Mouse (Mus musculus) stomach, embryonic 14.5 days (tissue): ENCODE measurements around the gene Dusp16. TPM values are rescaled to one million over a fixed set of nuclear protein-coding genes. Genes with fewer than 3 reads are reported as not detected.

Source experiments
- ATAC-seq: fragments of 200-750 bp; cut with Nextera tagmentation; 2 replicates; pipeline ENCODE4 v1.8.0; 2017; ENCODE audit warnings: low read depth, moderate TSS enrichment; ENCODE audit not compliant: insufficient number of reproducible peaks, insufficient read depth, low FRiP score
- H3K27ac ChIP-seq: fragments of 300-500 bp; sonication (generic); 2 replicates; pipeline ENCODE4 v1.5.1; 2014; ENCODE audit warnings: mild to moderate bottlenecking, low read length, moderate library complexity, mixed read lengths
- H3K27me3 ChIP-seq: fragments of 300-500 bp; sonication (generic); 2 replicates; pipeline ENCODE4 v1.6.1; 2014; ENCODE audit warnings: low read length, control low read depth, mixed read lengths; ENCODE audit not compliant: control insufficient read depth, insufficient read depth
- H3K36me3 ChIP-seq: fragments of 300-500 bp; sonication (generic); 2 replicates; pipeline ENCODE4 v1.6.1; 2014; ENCODE audit warnings: mild to moderate bottlenecking, control low read depth, low read length, moderate library complexity, mixed read lengths; ENCODE audit not compliant: control insufficient read depth, insufficient read depth
- H3K4me1 ChIP-seq: fragments of 300-500 bp; sonication (generic); 2 replicates; pipeline ENCODE4 v1.6.1; 2014; ENCODE audit warnings: low read length, control low read depth, mixed read lengths; ENCODE audit not compliant: control insufficient read depth, insufficient read depth
- H3K4me2 ChIP-seq: fragments of 300-500 bp; sonication (generic); replicated peaks from 2 replicates; pipeline ENCODE4 v1.6.1; 2014; ENCODE audit warnings: low read depth, low read length, control low read depth
- H3K4me3 ChIP-seq: fragments of 300-500 bp; sonication (generic); 2 replicates; pipeline ENCODE4 v1.5.1; 2014; ENCODE audit warnings: low read depth, low read length, control low read depth
- H3K9ac ChIP-seq: fragments of 300-500 bp; sonication (generic); replicated peaks from 2 replicates; pipeline ENCODE4 v1.6.1; 2014; ENCODE audit warnings: low read depth, mild to moderate bottlenecking, control low read depth, low read length, moderate library complexity, mixed read lengths
- H3K9me3 ChIP-seq: fragments of 300-500 bp; sonication (generic); 2 replicates; pipeline ENCODE4 v1.6.1; 2016; ENCODE audit warnings: low read depth, low read length, control low read depth; ENCODE audit not compliant: control insufficient read depth
- WGBS: fragments of 180-500 bp; shearing (Covaris S2); extraction: QIAGEN DNeasy Blood & Tissue Kit; methylation state at CpG from one replicate; pipeline ENCODE4 v1.1.7; 2014; 5-methylcytosine and 5-hydroxymethylcytosine counted together
- polyA plus RNA-seq: library from polyadenylated mRNA; unstranded; fragments of >200 nt; fragmentation: Nextera tagmentation; extraction: Ambion mirVana; gene quantifications from 2 replicates; pipeline ENCODE4 v1.2.1, GENCODE M21; 2014

Gene Dusp16
- polyA plus RNA-seq, 1 experiment from 2014 or later, result 19.2 TPM

DNA sequence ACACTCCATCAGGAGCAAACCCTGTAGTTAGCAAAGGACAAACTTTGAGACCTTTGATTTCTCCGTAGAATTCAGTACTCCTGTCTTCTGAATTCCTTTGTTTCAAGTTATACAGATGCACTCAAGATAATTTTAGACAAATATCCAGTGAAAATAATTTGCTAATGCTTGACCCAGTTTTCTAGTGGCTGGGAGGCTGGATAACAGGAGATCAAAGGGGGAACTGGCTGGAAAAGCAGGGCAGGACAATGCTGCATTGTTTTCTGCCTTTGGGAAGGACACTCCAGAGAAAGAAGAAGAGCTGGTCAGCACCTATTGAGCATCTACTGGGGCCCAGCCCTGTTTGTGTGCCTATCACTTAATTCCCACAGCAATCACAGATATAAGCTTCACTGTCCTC is 9.1 kb upstream of the Dusp16 start:
- Histone ChIP-seq H3K4me3 (no peak overlapping the region), H3K9me3 (no peaks in the 10 kb centered on the region)
- ATAC-seq, result no peak

DNA sequence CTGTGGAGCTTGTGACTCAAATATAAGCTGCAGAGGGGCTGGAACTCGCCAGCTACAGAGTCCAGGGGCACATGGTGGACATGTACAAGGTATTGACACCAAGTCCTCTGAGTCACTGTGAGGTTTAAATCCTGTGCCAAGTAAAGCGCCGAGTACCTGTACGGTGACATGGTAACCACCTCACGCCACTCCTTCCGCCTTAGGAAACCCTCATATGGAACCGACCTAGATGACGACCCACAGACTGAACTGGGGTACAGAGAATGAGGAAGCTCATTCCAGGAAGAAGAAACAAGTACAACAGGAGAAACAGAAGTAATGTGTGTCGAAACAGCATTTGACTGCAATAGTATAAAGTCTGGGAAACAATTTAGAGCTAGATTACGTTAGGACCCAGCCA is 3.9 kb upstream of the Dusp16 start:
- H3K4me3 ChIP-seq, result no peak overlapping the region
- H3K27ac ChIP-seq, result no peak overlapping the region
- WGBS, result 87% methylated on average over 10 of the region's 10 CpGs
- H3K36me3 ChIP-seq, result no peaks in the 10 kb centered on the region
- no peak overlapping the region for H3K4me2 ChIP-seq
- ATAC-seq, result no peak
- H3K9ac ChIP-seq, result no peak overlapping the region
- no peaks in the 10 kb centered on the region for H3K27me3 ChIP-seq
- H3K4me1 ChIP-seq, result 0 out of 2 replicates have a peak, but pooled peaks cover 5% of the 10 kb centered on the region
- H3K9me3 ChIP-seq, result no peaks in the 10 kb centered on the region

More for the DNA sequence above, 9.1 kb upstream of the Dusp16 start:
- Histone ChIP-seq H3K4me2 (no peak overlapping the region), H3K27me3 (no peaks in the 10 kb centered on the region), H3K27ac (no peak overlapping the region), H3K9ac (no peak overlapping the region), H3K4me1 (no peaks in the 10 kb centered on the region), H3K36me3 (no peaks in the 10 kb centered on the region)
- WGBS, result 34% methylated on average over 1 of the region's 1 CpGs

DNA sequence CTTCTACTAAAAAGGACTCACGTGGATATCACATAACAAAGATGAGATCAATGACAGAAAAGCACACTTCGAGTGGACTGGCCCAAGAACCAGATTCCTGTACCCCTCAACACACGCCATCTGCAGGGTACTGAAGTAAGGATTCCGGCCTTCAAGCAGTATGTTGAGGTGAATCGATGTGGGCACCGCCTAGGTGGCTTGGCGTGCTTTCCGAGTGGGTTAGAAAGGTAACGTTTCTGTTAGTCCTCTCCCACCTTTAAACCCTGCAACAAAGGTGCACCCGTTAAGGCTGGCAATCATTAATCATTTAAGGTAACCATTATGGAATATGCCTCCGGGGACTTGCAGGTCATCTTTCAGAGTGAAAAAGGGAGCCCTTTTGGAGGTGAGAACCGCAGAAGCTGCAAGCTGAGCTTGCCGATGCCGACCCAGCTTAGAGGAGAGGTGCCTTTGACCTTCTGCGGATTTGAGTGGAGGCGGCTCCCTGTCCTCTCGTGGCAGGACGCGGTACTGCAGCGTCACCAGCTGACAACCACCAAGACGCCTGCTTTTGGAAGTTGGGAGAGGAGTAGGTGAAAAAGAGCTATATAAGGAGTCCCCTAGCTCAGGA is 1.6 kb upstream of the Dusp16 start:
- H3K27ac ChIP-seq, result no peak overlapping the region
- H3K36me3 ChIP-seq, result no peaks in the 10 kb centered on the region
- WGBS, result 17% methylated on average over 21 of the region's 21 CpGs
- no peak overlapping the region for H3K4me3 ChIP-seq
- no peak for ATAC-seq
- no peak overlapping the region for H3K9ac ChIP-seq
- H3K9me3 ChIP-seq, result no peaks in the 10 kb centered on the region
- peak overlapping the region; percentile 24 for H3K4me2 ChIP-seq
- 0 out of 2 replicates have a peak, but pooled peaks cover 7% of the 10 kb centered on the region for H3K4me1 ChIP-seq
- no peaks in the 10 kb centered on the region for H3K27me3 ChIP-seq

DNA sequence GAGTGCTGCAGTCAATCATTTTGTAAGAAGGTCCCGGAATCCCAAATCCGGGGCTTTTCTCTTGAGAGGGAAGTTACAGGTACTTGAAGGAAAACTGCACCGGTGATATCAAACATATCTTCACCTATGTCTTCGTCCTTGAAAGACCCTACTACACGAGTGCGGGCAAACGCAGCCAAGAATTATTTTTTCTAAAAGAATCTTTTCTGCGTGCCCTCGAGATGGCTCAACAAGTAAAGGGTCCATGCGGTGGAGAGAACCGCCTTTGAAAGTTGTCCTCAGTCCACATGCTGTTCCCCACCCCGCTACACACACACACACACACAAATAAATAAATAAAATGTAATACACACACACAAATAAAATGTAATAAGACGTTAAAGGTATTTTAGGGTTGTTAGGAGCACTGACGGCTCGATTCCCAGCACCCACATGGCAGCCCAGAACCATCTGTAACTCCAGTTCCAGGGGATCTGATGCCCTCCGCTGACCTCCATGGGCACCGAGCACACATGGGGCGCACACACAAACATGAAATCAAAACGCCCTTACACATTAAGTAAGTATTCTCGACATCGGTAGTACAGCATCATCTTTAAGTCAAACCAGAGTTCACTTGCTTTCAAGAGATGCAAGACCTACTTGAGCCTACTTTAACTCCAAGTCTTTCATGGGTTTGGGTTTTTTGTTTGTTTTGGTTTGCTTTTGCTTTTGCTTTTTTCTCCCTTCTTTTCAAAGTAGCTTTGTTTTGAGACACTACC is 801 bp upstream of the Dusp16 start:
- Histone ChIP-seq H3K4me1 (0 out of 2 replicates have a peak, but pooled peaks cover 7% of the 10 kb centered on the region), H3K36me3 (no peaks in the 10 kb centered on the region), H3K9ac (peak overlapping the region; percentile 61), H3K27me3 (no peaks in the 10 kb centered on the region), H3K4me2 (peak overlapping the region; percentile 53), H3K27ac (peak overlapping the region; percentile 63), H3K9me3 (no peaks in the 10 kb centered on the region), H3K4me3 (peak overlapping the region; percentile 58)
- no peak for ATAC-seq
- WGBS, result 46% methylated on average over 21 of the region's 21 CpGs

DNA sequence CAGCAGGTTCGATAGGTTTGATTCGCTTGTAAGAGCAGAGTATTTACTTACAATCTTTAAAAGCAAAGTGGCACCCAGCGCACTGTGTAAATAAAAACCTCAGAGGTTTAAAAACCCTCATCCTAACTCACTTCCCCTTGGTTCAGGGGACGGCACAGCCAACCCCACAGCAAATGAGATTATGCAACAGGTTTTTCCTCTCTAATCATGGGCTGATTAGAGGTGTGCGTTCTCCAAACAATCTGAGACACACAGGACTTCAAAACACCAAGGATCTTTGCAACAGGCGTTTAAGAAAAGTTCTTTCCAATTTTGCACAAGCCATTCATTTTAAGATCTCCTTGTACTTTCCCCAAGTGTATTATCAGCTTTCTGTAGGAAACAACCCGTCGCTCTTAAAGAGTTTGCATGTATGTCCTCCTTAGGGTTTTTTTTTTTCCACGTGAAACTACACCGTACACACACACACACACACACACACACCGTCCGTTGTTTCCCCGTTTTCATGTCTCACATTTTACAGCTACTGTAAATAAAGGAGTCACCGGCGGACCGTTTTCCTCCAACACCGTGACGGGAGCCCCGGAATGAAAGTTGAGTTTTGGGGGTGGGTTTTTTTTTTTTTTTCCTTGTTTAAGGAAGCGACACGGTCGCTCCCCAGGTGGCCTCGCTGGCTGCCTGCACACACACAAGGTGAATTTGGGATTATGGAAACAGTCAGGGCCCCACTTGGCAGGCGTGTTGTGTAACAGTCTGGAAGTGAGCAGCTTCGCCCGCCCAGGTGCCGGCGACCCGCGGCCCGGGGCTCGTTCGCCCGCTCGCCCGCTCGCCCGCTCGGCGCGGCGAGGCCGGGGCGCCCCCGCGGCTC is 940 bp downstream of the Dusp16 start:
- ATAC-seq, result peak; percentile 21; the same call in 1 of the 2 replicates

DNA sequence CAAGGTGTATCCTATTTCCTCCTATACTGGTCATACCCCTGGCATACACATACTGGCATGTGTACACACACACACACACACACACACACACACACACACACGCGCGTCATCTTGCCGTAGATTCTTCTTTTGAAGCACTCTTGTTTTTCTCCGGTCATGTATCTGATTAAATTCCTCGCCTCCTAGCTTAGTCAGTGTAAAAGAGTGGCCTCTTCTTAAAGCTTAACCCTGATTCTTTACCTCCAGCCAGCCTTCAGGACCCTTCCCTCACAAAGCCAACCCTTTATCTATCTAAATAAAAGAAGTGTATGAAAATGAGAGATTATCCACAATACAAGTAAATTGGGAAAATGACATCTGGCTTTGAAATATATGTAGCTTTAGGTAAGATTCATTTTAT is 3.3 kb downstream of the Dusp16 start:
- no peak for ATAC-seq
- 80% methylated on average over 6 of the region's 6 CpGs for WGBS

More for the DNA sequence above, 940 bp downstream of the Dusp16 start:
- H3K27me3 ChIP-seq, result no peaks in the 10 kb centered on the region
- peak overlapping the region; percentile 97 for H3K9ac ChIP-seq
- H3K4me2 ChIP-seq, result peak overlapping the region; percentile 52
- peak overlapping the region; percentile 96 for H3K27ac ChIP-seq
- H3K4me1 ChIP-seq, result 0 out of 2 replicates have a peak, but pooled peaks cover 7% of the 10 kb centered on the region
- H3K4me3 ChIP-seq, result peak overlapping the region; percentile 58
- WGBS, result under 1% methylated on average over 36 of the region's 46 CpGs
- H3K36me3 ChIP-seq, result no peaks in the 10 kb centered on the region
- H3K9me3 ChIP-seq, result no peaks in the 10 kb centered on the region

DNA sequence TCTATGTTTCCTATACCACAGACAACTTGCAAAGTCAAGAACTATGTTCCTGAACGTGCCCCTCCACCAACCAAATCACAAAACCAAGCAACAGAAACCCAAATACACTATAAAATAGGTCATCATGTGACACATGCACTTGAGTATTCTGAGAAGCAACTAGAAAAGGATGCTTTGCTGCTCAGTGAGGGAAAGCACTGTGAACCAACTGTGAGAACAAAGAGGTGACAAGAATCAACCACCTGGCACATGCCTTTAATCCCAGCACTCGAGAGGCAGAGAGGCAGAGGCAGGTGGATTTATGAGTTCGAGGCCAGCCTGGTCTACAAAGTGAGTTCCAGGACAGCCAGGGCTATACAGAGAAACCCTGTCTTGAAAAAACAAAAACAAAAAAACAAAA is 6.0 kb downstream of the Dusp16 start:
- Histone ChIP-seq H3K4me1 (0 out of 2 replicates have a peak, but pooled peaks cover 2% of the 10 kb centered on the region), H3K36me3 (no peaks in the 10 kb centered on the region), H3K4me3 (no peak overlapping the region), H3K27ac (no peak overlapping the region), H3K4me2 (no peak overlapping the region), H3K27me3 (no peaks in the 10 kb centered on the region), H3K9me3 (no peaks in the 10 kb centered on the region), H3K9ac (no peak overlapping the region)
- 69% methylated on average over 3 of the region's 3 CpGs for WGBS
- no peak for ATAC-seq

More for the DNA sequence above, 3.3 kb downstream of the Dusp16 start:
- Histone ChIP-seq H3K9ac (no peak overlapping the region), H3K36me3 (no peaks in the 10 kb centered on the region), H3K27me3 (no peaks in the 10 kb centered on the region), H3K9me3 (no peaks in the 10 kb centered on the region), H3K4me1 (0 out of 2 replicates have a peak, but pooled peaks cover 6% of the 10 kb centered on the region), H3K27ac (no peak overlapping the region), H3K4me3 (no peak overlapping the region), H3K4me2 (no peak overlapping the region)

DNA sequence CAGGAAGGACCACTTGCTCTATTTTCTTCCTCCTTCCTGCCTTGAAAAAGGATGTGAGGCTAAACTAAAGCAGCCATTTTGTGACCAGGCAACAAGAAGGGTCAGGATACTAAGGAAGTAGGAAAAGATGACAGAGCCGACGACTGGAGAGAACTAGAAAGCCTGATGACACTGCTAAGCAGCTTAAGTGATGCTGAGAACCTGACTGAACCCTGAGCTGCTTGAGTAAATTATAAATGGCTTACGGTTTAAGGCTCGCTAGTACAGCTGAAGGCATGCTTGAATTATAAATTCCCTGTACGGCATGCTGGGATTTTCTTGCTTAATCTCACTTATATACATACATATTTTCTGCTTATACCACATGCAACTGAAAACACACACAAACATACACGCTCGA is 9.5 kb downstream of the Dusp16 start:
- 83% methylated on average over 7 of the region's 7 CpGs for WGBS
- H3K9ac ChIP-seq, result no peak overlapping the region
- no peaks in the 10 kb centered on the region for H3K9me3 ChIP-seq
- no peak overlapping the region for H3K4me2 ChIP-seq
- H3K4me1 ChIP-seq, result no peaks in the 10 kb centered on the region
- no peak overlapping the region for H3K27ac ChIP-seq
- ATAC-seq, result no peak
- no peaks in the 10 kb centered on the region for H3K27me3 ChIP-seq
- H3K36me3 ChIP-seq, result no peaks in the 10 kb centered on the region
- no peak overlapping the region for H3K4me3 ChIP-seq
